Mouse (Mus musculus): ENCODE results near the gene Hspa1b. TPM values are rescaled to one million over a fixed set of nuclear protein-coding genes. Genes with fewer than 3 reads are reported as not detected.
"Not testable (repeated sequence)": the region's sequence is repeated elsewhere in the genome, so short reads cannot be mapped to it uniquely, and the experiment has no call there.

Gene Hspa1b
- total and polyA plus RNA-seq, 3 experiments: 2.9 to 11.2 (median 6.3) TPM

- 8% methylated on average over 34 of the region's 40 CpGs for WGBS
- intact Hi-C loops (cut with DNase I); H3K36me3 ChIP-seq (ENCODE audit: control insufficient read depth, insufficient read depth, low read length): not testable (repeated sequence)
These were observed 1.7 kb downstream of the Hspa1b start for GRCm38 (mm10) chr17:34957291-34957690.

GRCm38 (mm10) chr17:34956340-34956739 lies 2.7 kb downstream of the Hspa1b start:
- WGBS: 19% methylated on average over 1 of the region's 1 CpGs
- intact Hi-C loops (cut with DNase I): no loop called here
- no peak for DNase-seq
- Histone ChIP-seq H3K27ac (no peak overlapping the region), H3K4me1 (ENCODE audit: control insufficient read depth, insufficient read depth, low read length) (peaks cover 1% of the 10 kb centered on the region; the same call in 1 of the 2 replicates), H3K9ac (ENCODE audit: low read depth, low read length) (no peak overlapping the region), H3K4me3 (no peak overlapping the region), H3K79me2 (replicated peaks; ENCODE audit: control insufficient read depth, insufficient read depth, low read length) (no peaks in the 10 kb centered on the region), H3K27me3 (ENCODE audit: control insufficient read depth, insufficient read depth, low read length) (no peaks in the 10 kb centered on the region), H3K36me3 (ENCODE audit: control insufficient read depth, insufficient read depth, low read length) (no peaks in the 10 kb centered on the region; the same call in 1 of the 2 replicates)
- no peak for TF ChIP-seq POLR2A (IDR thresholded peaks at IDR 0.05; ENCODE audit: insufficient read depth, low read depth, low read length)
- peak; percentile 66 for TF ChIP-seq CTCF (IDR thresholded peaks at IDR 0.05)

More at GRCm38 (mm10) chr17:34957291-34957690, 1.7 kb downstream of the Hspa1b start:
- not testable (repeated sequence) for H3K4me3 ChIP-seq; DNase-seq; H3K27ac ChIP-seq; H3K79me2 ChIP-seq (replicated peaks; ENCODE audit: control insufficient read depth, insufficient read depth, low read length); H3K4me1 ChIP-seq (ENCODE audit: control insufficient read depth, insufficient read depth, low read length); H3K27me3 ChIP-seq (ENCODE audit: control insufficient read depth, insufficient read depth, low read length)
- H3K9ac ChIP-seq (ENCODE audit: low read depth, low read length): peak overlapping the region; percentile 49; the same call in 1 of the 2 replicates

GRCm38 (mm10) chr17:34955884-34956283 lies 3.2 kb downstream of the Hspa1b start:
- Histone ChIP-seq H3K36me3 (ENCODE audit: control insufficient read depth, insufficient read depth, low read length) (no peaks in the 10 kb centered on the region; the same call in 1 of the 2 replicates), H3K79me2 (replicated peaks; ENCODE audit: control insufficient read depth, insufficient read depth, low read length) (no peaks in the 10 kb centered on the region), H3K4me1 (ENCODE audit: control insufficient read depth, insufficient read depth, low read length) (peaks cover 1% of the 10 kb centered on the region; the same call in 1 of the 2 replicates), H3K4me3 (no peak overlapping the region), H3K27ac (no peak overlapping the region), H3K27me3 (ENCODE audit: control insufficient read depth, insufficient read depth, low read length) (no peaks in the 10 kb centered on the region), H3K9ac (ENCODE audit: low read depth, low read length) (no peak overlapping the region)
- no peak for TF ChIP-seq CTCF (IDR thresholded peaks at IDR 0.05)
- no peak for TF ChIP-seq POLR2A (IDR thresholded peaks at IDR 0.05; ENCODE audit: insufficient read depth, low read depth, low read length)
- TF ChIP-seq EP300 (IDR thresholded peaks at IDR 0.05; ENCODE audit: insufficient read depth, low read depth, low read length): no peak
- no peak for DNase-seq
- 72% methylated on average over 3 of the region's 3 CpGs for WGBS
- intact Hi-C loops (cut with DNase I): no loop called here

- intact Hi-C loops (cut with DNase I): no loop called here
- TF ChIP-seq CTCF (IDR thresholded peaks at IDR 0.05) (no peak), POLR2A (IDR thresholded peaks at IDR 0.05; ENCODE audit: insufficient read depth, low read depth, low read length) (no peak), EP300 (IDR thresholded peaks at IDR 0.05; ENCODE audit: insufficient read depth, low read depth, low read length) (no peak)
- DNase-seq: no peak
- Histone ChIP-seq H3K79me2 (replicated peaks; ENCODE audit: control insufficient read depth, insufficient read depth, low read length) (no peaks in the 10 kb centered on the region), H3K4me3 (no peak overlapping the region), H3K9ac (ENCODE audit: low read depth, low read length) (no peak overlapping the region), H3K27me3 (ENCODE audit: control insufficient read depth, insufficient read depth, low read length) (no peaks in the 10 kb centered on the region), H3K4me1 (ENCODE audit: control insufficient read depth, insufficient read depth, low read length) (no peaks in the 10 kb centered on the region; the same call in 1 of the 2 replicates), H3K36me3 (ENCODE audit: control insufficient read depth, insufficient read depth, low read length) (no peaks in the 10 kb centered on the region), H3K27ac (no peak overlapping the region)
- WGBS: 91% methylated on average over 4 of the region's 4 CpGs
These were observed 4.2 kb downstream of the Hspa1b start for GRCm38 (mm10) chr17:34954831-34955230.

- H3K36me3 ChIP-seq (ENCODE audit: control insufficient read depth, insufficient read depth, low read length): no peaks in the 10 kb centered on the region
- H3K27ac ChIP-seq: no peak overlapping the region
- 93% methylated on average over 4 of the region's 4 CpGs for WGBS
- H3K4me3 ChIP-seq: no peak overlapping the region
- H3K4me1 ChIP-seq (ENCODE audit: control insufficient read depth, insufficient read depth, low read length): no peaks in the 10 kb centered on the region; the same call in 1 of the 2 replicates
- intact Hi-C loops (cut with DNase I): no loop called here
- TF ChIP-seq EP300 (IDR thresholded peaks at IDR 0.05; ENCODE audit: insufficient read depth, low read depth, low read length) (no peak), POLR2A (IDR thresholded peaks at IDR 0.05; ENCODE audit: insufficient read depth, low read depth, low read length) (no peak), CTCF (IDR thresholded peaks at IDR 0.05) (no peak)
- no peak overlapping the region for H3K9ac ChIP-seq (ENCODE audit: low read depth, low read length)
- H3K27me3 ChIP-seq (ENCODE audit: control insufficient read depth, insufficient read depth, low read length): no peaks in the 10 kb centered on the region
- H3K79me2 ChIP-seq (replicated peaks; ENCODE audit: control insufficient read depth, insufficient read depth, low read length): no peaks in the 10 kb centered on the region
- no peak for DNase-seq
These were observed 5.1 kb downstream of the Hspa1b start for GRCm38 (mm10) chr17:34953904-34954303.

GRCm38 (mm10) chr17:34953258-34953657 lies 5.8 kb downstream of the Hspa1b start:
- intact Hi-C loops (cut with DNase I): no loop called here
- H3K4me3 ChIP-seq: no peak overlapping the region
- H3K27me3 ChIP-seq (ENCODE audit: control insufficient read depth, insufficient read depth, low read length): no peaks in the 10 kb centered on the region
- no peak overlapping the region for H3K9ac ChIP-seq (ENCODE audit: low read depth, low read length)
- no peaks in the 10 kb centered on the region for H3K79me2 ChIP-seq (replicated peaks; ENCODE audit: control insufficient read depth, insufficient read depth, low read length)
- H3K4me1 ChIP-seq (ENCODE audit: control insufficient read depth, insufficient read depth, low read length): no peaks in the 10 kb centered on the region; the same call in 1 of the 2 replicates
- DNase-seq: no peak
- WGBS: 73% methylated on average over 3 of the region's 3 CpGs
- H3K36me3 ChIP-seq (ENCODE audit: control insufficient read depth, insufficient read depth, low read length): no peaks in the 10 kb centered on the region
- no peak overlapping the region for H3K27ac ChIP-seq
- TF ChIP-seq CTCF (IDR thresholded peaks at IDR 0.05): no peak
- TF ChIP-seq EP300 (IDR thresholded peaks at IDR 0.05; ENCODE audit: insufficient read depth, low read depth, low read length): no peak
- TF ChIP-seq POLR2A (IDR thresholded peaks at IDR 0.05; ENCODE audit: insufficient read depth, low read depth, low read length): no peak
